Mouse (Mus musculus) midbrain, embryonic 16.5 days (tissue): Measurements from ENCODE around the gene Astn2. TPM values are rescaled to one million over a fixed set of nuclear protein-coding genes. Genes with fewer than 3 reads are reported as not detected.

Experiments used
- ATAC-seq: fragments of 200-750 bp; cut with Nextera tagmentation; 2 replicates; pipeline ENCODE4 v1.8.0; 2017; ENCODE audit warnings: moderate TSS enrichment
- H3K27ac ChIP-seq: fragments of 300-500 bp; sonication (generic); 2 replicates; pipeline ENCODE4 v1.5.1; 2014; ENCODE audit warnings: mild to moderate bottlenecking, low read length, mixed read lengths
- H3K27me3 ChIP-seq: fragments of 300-500 bp; sonication (generic); 2 replicates; pipeline ENCODE4 v1.6.1; 2014; ENCODE audit warnings: low read depth, low read length, mixed read lengths; ENCODE audit not compliant: control insufficient read depth, insufficient read depth
- H3K36me3 ChIP-seq: fragments of 300-500 bp; sonication (generic); 2 replicates; pipeline ENCODE4 v1.6.1; 2014; ENCODE audit warnings: mild to moderate bottlenecking, low read length, moderate library complexity, mixed read lengths; ENCODE audit not compliant: control insufficient read depth, insufficient read depth
- H3K4me1 ChIP-seq: fragments of 300-500 bp; sonication (generic); 2 replicates; pipeline ENCODE4 v1.6.1; 2014; ENCODE audit warnings: mild to moderate bottlenecking, low read length, mixed read lengths; ENCODE audit not compliant: control insufficient read depth, insufficient read depth
- H3K4me2 ChIP-seq: fragments of 300-500 bp; sonication (generic); 2 replicates; pipeline ENCODE4 v1.6.1; 2014; ENCODE audit warnings: mild to moderate bottlenecking, low read length, mixed read lengths
- H3K4me3 ChIP-seq: fragments of 300-500 bp; sonication (generic); 2 replicates; pipeline ENCODE4 v1.5.1; 2014; ENCODE audit warnings: low read depth, mild to moderate bottlenecking, low read length, moderate library complexity, mixed read lengths
- H3K9ac ChIP-seq: fragments of 300-500 bp; sonication (generic); 2 replicates; pipeline ENCODE4 v1.6.1; 2014; ENCODE audit warnings: low read depth, low read length, mixed read lengths
- H3K9me3 ChIP-seq: fragments of 300-500 bp; sonication (generic); replicated peaks from 2 replicates; pipeline ENCODE4 v1.6.1; 2014; ENCODE audit warnings: mild to moderate bottlenecking, low read length, mixed read lengths; ENCODE audit not compliant: control insufficient read depth, poor library complexity, severe bottlenecking
- WGBS: fragments of 180-500 bp; shearing (Covaris S2); extraction: QIAGEN DNeasy Blood & Tissue Kit; methylation state at CpG from one replicate; pipeline ENCODE4 v1.1.7; 2014; 5-methylcytosine and 5-hydroxymethylcytosine counted together
- polyA plus RNA-seq: library from polyadenylated mRNA; unstranded; fragments of >200 nt; fragmentation: Nextera tagmentation; extraction: Ambion mirVana; gene quantifications from 2 replicates; pipeline ENCODE4 v1.2.1, GENCODE M21; 2015

Gene Astn2
- polyA plus RNA-seq, 1 experiment from 2014 or later = 1.8 TPM

- peak overlapping the region; percentile 60 for H3K27ac ChIP-seq
- no peaks in the 10 kb centered on the region for H3K27me3 ChIP-seq
These were observed 508.1 kb downstream of the Astn2 start for GRCm38 (mm10) chr4:65896092-65897027.

GRCm38 (mm10) chr4:65888332-65888993 is 515.9 kb downstream of the Astn2 start:
- no peak overlapping the region for H3K9ac ChIP-seq
- 25% methylated on average over 5 of the region's 5 CpGs for WGBS
- H3K9me3 ChIP-seq = no peaks in the 10 kb centered on the region
- no peaks in the 10 kb centered on the region for H3K36me3 ChIP-seq
- H3K4me3 ChIP-seq = no peak overlapping the region
- H3K4me2 ChIP-seq = no peak overlapping the region
- H3K27ac ChIP-seq = peak overlapping the region; percentile 23; the same call in 1 of the 2 replicates
- H3K27me3 ChIP-seq = no peaks in the 10 kb centered on the region
- peaks cover 8% of the 10 kb centered on the region; the same call in 1 of the 2 replicates for H3K4me1 ChIP-seq
- peak; percentile 93 for ATAC-seq

More at GRCm38 (mm10) chr4:65896092-65897027, 508.1 kb downstream of the Astn2 start:
- Histone ChIP-seq H3K9ac (no peak overlapping the region), H3K9me3 (no peaks in the 10 kb centered on the region), H3K4me1 (peaks cover 14% of the 10 kb centered on the region), H3K4me2 (no peak overlapping the region), H3K4me3 (no peak overlapping the region), H3K36me3 (no peaks in the 10 kb centered on the region)
- peak; percentile 96 for ATAC-seq
- 42% methylated on average over 5 of the region's 5 CpGs for WGBS

GRCm38 (mm10) chr4:65886862-65887261 is 517.5 kb downstream of the Astn2 start:
- Histone ChIP-seq H3K4me1 (peaks cover 8% of the 10 kb centered on the region; the same call in 1 of the 2 replicates), H3K27ac (no peak overlapping the region), H3K4me2 (no peak overlapping the region), H3K4me3 (no peak overlapping the region), H3K9me3 (no peaks in the 10 kb centered on the region), H3K9ac (no peak overlapping the region), H3K27me3 (no peaks in the 10 kb centered on the region), H3K36me3 (no peaks in the 10 kb centered on the region)
- ATAC-seq = no peak
- 97% methylated on average over 1 of the region's 1 CpGs for WGBS

GRCm38 (mm10) chr4:65885921-65886320 is 518.5 kb downstream of the Astn2 start:
- Histone ChIP-seq H3K9ac (no peak overlapping the region), H3K4me1 (peaks cover 8% of the 10 kb centered on the region; the same call in 1 of the 2 replicates), H3K4me2 (no peak overlapping the region), H3K27ac (no peak overlapping the region), H3K4me3 (no peak overlapping the region), H3K36me3 (no peaks in the 10 kb centered on the region), H3K27me3 (no peaks in the 10 kb centered on the region), H3K9me3 (no peaks in the 10 kb centered on the region)
- 88% methylated on average over 3 of the region's 3 CpGs for WGBS
- ATAC-seq = no peak

GRCm38 (mm10) chr4:65874236-65874781 is 530.1 kb downstream of the Astn2 start:
- 78% methylated on average over 2 of the region's 2 CpGs for WGBS
- Histone ChIP-seq H3K9me3 (no peaks in the 10 kb centered on the region), H3K27me3 (no peaks in the 10 kb centered on the region), H3K4me1 (no peaks in the 10 kb centered on the region), H3K36me3 (no peaks in the 10 kb centered on the region), H3K27ac (no peak overlapping the region), H3K9ac (no peak overlapping the region), H3K4me2 (no peak overlapping the region), H3K4me3 (no peak overlapping the region)
- no peak for ATAC-seq

GRCm38 (mm10) chr4:65864551-65864950 is 539.9 kb downstream of the Astn2 start:
- Histone ChIP-seq H3K4me3 (no peak overlapping the region), H3K27ac (no peak overlapping the region), H3K9ac (no peak overlapping the region), H3K4me1 (no peaks in the 10 kb centered on the region), H3K9me3 (no peaks in the 10 kb centered on the region), H3K4me2 (no peak overlapping the region), H3K27me3 (no peaks in the 10 kb centered on the region), H3K36me3 (no peaks in the 10 kb centered on the region)
- no peak for ATAC-seq

GRCm38 (mm10) chr4:65843191-65843590 is 561.2 kb downstream of the Astn2 start:
- no peak for ATAC-seq
- H3K4me2 ChIP-seq = no peak overlapping the region
- 85% methylated on average over 2 of the region's 2 CpGs for WGBS
- H3K4me3 ChIP-seq = no peak overlapping the region
- peaks cover 3% of the 10 kb centered on the region; the same call in 1 of the 2 replicates for H3K27me3 ChIP-seq
- H3K36me3 ChIP-seq = no peaks in the 10 kb centered on the region
- H3K4me1 ChIP-seq = peaks cover 7% of the 10 kb centered on the region; the same call in 1 of the 2 replicates
- H3K9ac ChIP-seq = no peak overlapping the region
- no peak overlapping the region for H3K27ac ChIP-seq
- no peaks in the 10 kb centered on the region for H3K9me3 ChIP-seq

GRCm38 (mm10) chr4:65839550-65840000 is 564.8 kb downstream of the Astn2 start:
- Histone ChIP-seq H3K9ac (no peak overlapping the region), H3K4me2 (no peak overlapping the region), H3K4me1 (peaks cover 7% of the 10 kb centered on the region; the same call in 1 of the 2 replicates), H3K36me3 (no peaks in the 10 kb centered on the region), H3K27me3 (peaks cover 4% of the 10 kb centered on the region), H3K27ac (no peak overlapping the region), H3K9me3 (no peaks in the 10 kb centered on the region), H3K4me3 (no peak overlapping the region)
- ATAC-seq = peak; percentile 90
- 7% methylated on average over 9 of the region's 9 CpGs for WGBS
